Mouse (Mus musculus): ENCODE data around the gene Hcfc1. TPM values are rescaled to one million over a fixed set of nuclear protein-coding genes. Genes with fewer than 3 reads are reported as not detected.

Gene Hcfc1
- polyA plus RNA-seq, 1 experiment from 2014 or later = 61.1 TPM

DNA sequence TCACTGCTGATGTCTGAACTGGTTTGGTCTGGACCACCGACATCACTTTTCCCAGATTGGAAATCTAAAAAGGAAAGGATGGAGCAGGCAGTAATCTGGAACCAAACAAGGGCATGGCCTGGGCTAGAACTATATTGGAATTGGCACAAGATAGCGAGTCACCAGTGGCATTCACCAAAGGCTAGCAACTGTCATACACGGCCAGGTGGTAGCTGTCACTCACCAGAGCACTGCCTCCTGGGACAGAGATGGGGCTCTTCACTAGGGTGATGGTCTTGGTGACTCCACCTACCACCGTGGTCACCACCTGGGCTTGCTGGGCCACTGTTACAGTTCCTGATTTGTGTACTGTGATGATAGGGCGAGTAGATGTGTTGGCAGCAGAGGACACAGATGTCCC, 13.6 kb downstream of the Hcfc1 start:
- no peak for ATAC-seq
- no peaks in the 10 kb centered on the region for H3K4me1 ChIP-seq (ENCODE audit: control insufficient read depth, insufficient read depth, low read length)
- H3K4me2 ChIP-seq (ENCODE audit: low read length) = no peak overlapping the region
- peaks cover 95% of the 10 kb centered on the region for H3K36me3 ChIP-seq (ENCODE audit: control insufficient read depth, insufficient read depth, low read length)
- no peak overlapping the region for H3K9ac ChIP-seq (ENCODE audit: low read length)
- DNase-seq (ENCODE audit: low spot score) = no peak
- no peaks in the 10 kb centered on the region for H3K27me3 ChIP-seq (replicated peaks; ENCODE audit: control insufficient read depth, insufficient read depth, low read length)
- no peaks in the 10 kb centered on the region for H3K9me3 ChIP-seq (replicated peaks; ENCODE audit: control insufficient read depth, low read length)
- WGBS = 82% methylated on average over 5 of the region's 5 CpGs
- H3K27ac ChIP-seq (ENCODE audit: low read depth, low read length) = no peak overlapping the region
- no peak overlapping the region for H3K4me3 ChIP-seq (ENCODE audit: low read depth, low read length)

DNA sequence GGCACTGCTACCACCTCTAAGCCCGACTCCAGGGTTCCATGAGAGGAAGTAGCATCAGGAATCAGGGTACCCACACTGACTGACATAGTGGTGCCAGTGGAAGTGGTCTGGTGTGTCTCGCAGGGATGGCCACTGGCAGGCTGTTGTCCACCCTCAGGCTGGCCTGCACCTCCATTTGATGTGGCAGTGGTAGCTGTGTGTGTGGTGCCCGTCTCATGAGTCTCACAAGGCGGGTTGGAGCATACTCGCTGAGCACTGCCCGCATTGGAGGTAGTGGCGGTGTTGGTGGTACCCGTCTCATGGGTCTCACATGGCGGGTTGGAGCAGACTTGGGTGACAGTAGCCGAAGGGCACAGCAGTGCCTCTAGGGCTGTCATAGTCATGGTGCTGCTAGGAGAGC, 16.8 kb downstream of the Hcfc1 start:
- no peak overlapping the region for H3K9ac ChIP-seq (ENCODE audit: low read length)
- ATAC-seq = no peak
- no peaks in the 10 kb centered on the region for H3K27me3 ChIP-seq (replicated peaks; ENCODE audit: control insufficient read depth, insufficient read depth, low read length)
- H3K27ac ChIP-seq (ENCODE audit: low read depth, low read length) = no peak overlapping the region
- no peak for DNase-seq (ENCODE audit: low spot score)
- H3K4me3 ChIP-seq (ENCODE audit: low read depth, low read length) = no peak overlapping the region
- H3K4me1 ChIP-seq (ENCODE audit: control insufficient read depth, insufficient read depth, low read length) = no peaks in the 10 kb centered on the region
- H3K4me2 ChIP-seq (ENCODE audit: low read length) = no peak overlapping the region
- H3K36me3 ChIP-seq (ENCODE audit: control insufficient read depth, insufficient read depth, low read length) = peaks cover 94% of the 10 kb centered on the region
- WGBS = 91% methylated on average over 10 of the region's 10 CpGs
- no peaks in the 10 kb centered on the region for H3K9me3 ChIP-seq (replicated peaks; ENCODE audit: control insufficient read depth, low read length)

- no peak overlapping the region for H3K9ac ChIP-seq (ENCODE audit: low read length)
- no peaks in the 10 kb centered on the region for H3K4me1 ChIP-seq (ENCODE audit: control insufficient read depth, insufficient read depth, low read length)
- H3K36me3 ChIP-seq (ENCODE audit: control insufficient read depth, insufficient read depth, low read length) = peaks cover 95% of the 10 kb centered on the region
- peak; percentile 75 for DNase-seq (ENCODE audit: low spot score)
- no peaks in the 10 kb centered on the region for H3K27me3 ChIP-seq (replicated peaks; ENCODE audit: control insufficient read depth, insufficient read depth, low read length)
- ATAC-seq = 0 out of 2 replicates have a peak, but pooled peaks have one; percentile 40
- WGBS = 32% methylated on average over 4 of the region's 4 CpGs
- no peak overlapping the region for H3K4me3 ChIP-seq (ENCODE audit: low read depth, low read length)
- no peaks in the 10 kb centered on the region for H3K9me3 ChIP-seq (replicated peaks; ENCODE audit: control insufficient read depth, low read length)
- no peak overlapping the region for H3K4me2 ChIP-seq (ENCODE audit: low read length)
- no peak overlapping the region for H3K27ac ChIP-seq (ENCODE audit: low read depth, low read length)
Measured at GRCm38 (mm10) chrX:73948647-73949046, 17.5 kb downstream of the Hcfc1 start.

GRCm38 (mm10) chrX:73946896-73947295, 19.3 kb downstream of the Hcfc1 start:
- no peak overlapping the region for H3K27ac ChIP-seq (ENCODE audit: low read depth, low read length)
- peaks cover 90% of the 10 kb centered on the region for H3K36me3 ChIP-seq (ENCODE audit: control insufficient read depth, insufficient read depth, low read length)
- no peak overlapping the region for H3K4me3 ChIP-seq (ENCODE audit: low read depth, low read length)
- H3K4me2 ChIP-seq (ENCODE audit: low read length) = no peak overlapping the region
- no peak overlapping the region for H3K9ac ChIP-seq (ENCODE audit: low read length)
- no peaks in the 10 kb centered on the region for H3K9me3 ChIP-seq (replicated peaks; ENCODE audit: control insufficient read depth, low read length)
- 83% methylated on average over 6 of the region's 6 CpGs for WGBS
- H3K4me1 ChIP-seq (ENCODE audit: control insufficient read depth, insufficient read depth, low read length) = no peaks in the 10 kb centered on the region
- no peak for DNase-seq (ENCODE audit: low spot score)
- no peaks in the 10 kb centered on the region for H3K27me3 ChIP-seq (replicated peaks; ENCODE audit: control insufficient read depth, insufficient read depth, low read length)
- ATAC-seq = no peak

DNA sequence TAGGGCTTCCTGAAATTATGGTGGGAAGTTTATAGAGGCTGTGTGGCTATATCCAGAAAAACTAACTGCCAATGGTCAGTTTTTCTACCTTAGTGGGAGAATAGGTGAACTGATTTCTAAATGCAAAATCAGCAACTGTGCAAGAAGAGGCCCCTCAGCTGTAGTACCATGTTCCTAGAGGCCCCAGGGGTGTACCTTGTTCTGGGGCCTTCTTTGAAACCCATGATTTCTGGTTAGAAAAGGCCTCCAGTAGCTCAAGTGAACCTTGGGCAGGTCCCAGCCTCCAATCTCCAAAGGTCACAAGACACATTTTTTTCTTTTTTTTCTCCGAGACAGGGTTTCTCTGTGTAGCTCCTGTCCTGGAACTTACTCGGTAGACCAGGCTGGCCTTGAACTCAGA, 23.9 kb downstream of the Hcfc1 start:
- 89% methylated on average over 2 of the region's 2 CpGs for WGBS
- Histone ChIP-seq H3K9me3 (replicated peaks; ENCODE audit: control insufficient read depth, low read length) (no peaks in the 10 kb centered on the region), H3K27ac (ENCODE audit: low read depth, low read length) (no peak overlapping the region), H3K27me3 (replicated peaks; ENCODE audit: control insufficient read depth, insufficient read depth, low read length) (no peaks in the 10 kb centered on the region), H3K4me2 (ENCODE audit: low read length) (no peak overlapping the region), H3K4me1 (ENCODE audit: control insufficient read depth, insufficient read depth, low read length) (no peaks in the 10 kb centered on the region), H3K36me3 (ENCODE audit: control insufficient read depth, insufficient read depth, low read length) (peaks cover 56% of the 10 kb centered on the region), H3K9ac (ENCODE audit: low read length) (no peak overlapping the region), H3K4me3 (ENCODE audit: low read depth, low read length) (no peak overlapping the region)
- no peak for ATAC-seq
- no peak for DNase-seq (ENCODE audit: low spot score)

- Histone ChIP-seq H3K4me2 (ENCODE audit: low read length) (no peak overlapping the region), H3K4me1 (ENCODE audit: control insufficient read depth, insufficient read depth, low read length) (no peaks in the 10 kb centered on the region), H3K9me3 (replicated peaks; ENCODE audit: control insufficient read depth, low read length) (no peaks in the 10 kb centered on the region), H3K27me3 (replicated peaks; ENCODE audit: control insufficient read depth, insufficient read depth, low read length) (no peaks in the 10 kb centered on the region), H3K9ac (ENCODE audit: low read length) (no peak overlapping the region), H3K27ac (ENCODE audit: low read depth, low read length) (no peak overlapping the region), H3K36me3 (ENCODE audit: control insufficient read depth, insufficient read depth, low read length) (peaks cover 52% of the 10 kb centered on the region), H3K4me3 (ENCODE audit: low read depth, low read length) (no peak overlapping the region)
- DNase-seq (ENCODE audit: low spot score) (no peak), ATAC-seq (no peak)
- 80% methylated on average over 2 of the region's 2 CpGs for WGBS
Measured at GRCm38 (mm10) chrX:73941860-73942259, 24.3 kb downstream of the Hcfc1 start.

DNA sequence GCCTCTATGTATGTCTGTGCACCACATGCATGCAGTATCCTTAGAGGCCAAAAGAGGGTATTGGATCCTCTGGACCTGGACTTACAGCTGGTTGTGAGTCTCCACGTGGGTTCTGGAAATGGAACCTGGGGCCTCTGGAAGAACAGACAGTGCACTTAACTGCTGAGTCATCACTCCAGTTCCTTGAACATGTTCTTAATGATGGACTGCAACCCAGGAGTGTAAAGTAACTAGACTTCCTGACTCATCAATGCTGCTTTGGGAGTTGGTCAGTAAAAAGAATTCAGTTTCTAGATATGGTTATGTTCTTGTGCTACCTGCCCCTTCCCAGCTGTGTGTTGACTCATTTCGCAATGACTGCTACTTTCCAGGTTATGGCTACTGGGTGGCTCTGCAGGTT, 34.3 kb downstream of the Hcfc1 start:
- no peak for DNase-seq (ENCODE audit: low spot score)
- Histone ChIP-seq H3K4me2 (ENCODE audit: low read length) (no peak overlapping the region), H3K9me3 (replicated peaks; ENCODE audit: control insufficient read depth, low read length) (no peaks in the 10 kb centered on the region), H3K27me3 (replicated peaks; ENCODE audit: control insufficient read depth, insufficient read depth, low read length) (no peaks in the 10 kb centered on the region), H3K27ac (ENCODE audit: low read depth, low read length) (no peak overlapping the region), H3K36me3 (ENCODE audit: control insufficient read depth, insufficient read depth, low read length) (no peaks in the 10 kb centered on the region), H3K4me3 (ENCODE audit: low read depth, low read length) (no peak overlapping the region), H3K4me1 (ENCODE audit: control insufficient read depth, insufficient read depth, low read length) (no peaks in the 10 kb centered on the region), H3K9ac (ENCODE audit: low read length) (no peak overlapping the region)
- WGBS = 81% methylated on average over 2 of the region's 2 CpGs
- ATAC-seq = no peak

DNA sequence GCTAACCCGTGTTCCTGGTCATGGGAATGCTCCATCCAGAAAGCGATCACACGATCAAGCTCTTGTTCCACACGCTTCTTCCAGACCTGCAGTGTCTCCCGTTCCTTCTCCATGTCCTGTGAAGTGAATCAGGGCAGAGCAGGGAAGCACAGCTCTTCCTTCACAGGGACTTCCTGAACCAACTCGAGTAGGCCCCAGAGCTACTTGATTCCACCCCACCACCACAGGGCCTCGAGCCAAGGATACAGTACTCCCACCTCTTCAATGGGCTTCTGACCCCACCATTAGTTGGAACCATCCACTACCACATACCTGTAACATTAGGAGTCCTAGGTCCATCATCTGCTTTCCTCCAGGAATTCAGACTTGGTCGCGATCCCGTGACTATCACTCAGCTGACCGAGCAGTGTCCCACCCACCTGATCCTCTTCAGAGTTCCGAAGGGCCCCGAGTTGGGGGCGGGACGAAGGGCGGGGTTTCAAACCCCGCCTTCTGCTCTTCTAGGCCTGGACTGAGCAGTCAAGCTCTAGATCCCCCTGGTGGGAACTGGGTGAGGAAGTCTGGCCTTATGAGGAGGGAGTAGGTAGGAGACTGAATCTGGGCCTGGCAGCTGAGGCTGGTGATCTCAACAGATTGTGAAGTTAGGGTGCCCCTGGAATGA, 35.6 kb downstream of the Hcfc1 start, which contains the start of gene Renbp:
Gene Renbp (minus strand): TSS at position 449 of the 661 bp plus-strand sequence.
- H3K36me3 ChIP-seq (ENCODE audit: control insufficient read depth, insufficient read depth, low read length) = no peaks in the 10 kb centered on the region
- no peaks in the 10 kb centered on the region for H3K4me1 ChIP-seq (ENCODE audit: control insufficient read depth, insufficient read depth, low read length)
- H3K9me3 ChIP-seq (replicated peaks; ENCODE audit: control insufficient read depth, low read length) = no peaks in the 10 kb centered on the region
- ATAC-seq (peak; percentile 58; the same call in 1 of the 2 replicates), DNase-seq (ENCODE audit: low spot score) (peak; percentile 7)
- H3K4me3 ChIP-seq (ENCODE audit: low read depth, low read length) = no peak within 1 kb of the TSS
- H3K27ac ChIP-seq (ENCODE audit: low read depth, low read length) = no peak within 1 kb of the TSS
- no peak within 1 kb of the TSS for H3K4me2 ChIP-seq (ENCODE audit: low read length)
- no peak within 1 kb of the TSS for H3K9ac ChIP-seq (ENCODE audit: low read length)
- WGBS = 60% methylated on average over 17 of the region's 17 CpGs
- no peaks in the 10 kb centered on the region for H3K27me3 ChIP-seq (replicated peaks; ENCODE audit: control insufficient read depth, insufficient read depth, low read length)

DNA sequence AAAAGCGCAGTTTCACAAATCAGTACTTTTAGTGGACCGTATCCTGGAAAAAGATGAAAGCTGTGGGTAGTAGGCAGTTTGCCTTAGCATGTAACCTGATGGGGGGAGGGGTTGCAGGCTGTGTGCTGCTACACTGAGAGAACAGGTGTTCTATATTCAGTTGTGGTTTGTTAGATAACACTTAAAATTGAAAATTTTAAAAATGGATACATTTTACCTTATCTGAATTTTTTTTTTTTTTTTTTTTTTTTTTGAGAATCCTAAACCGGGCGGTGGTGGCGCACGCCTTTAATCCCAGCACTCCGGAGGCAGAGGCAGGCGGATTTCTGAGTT, 43.6 kb downstream of the Hcfc1 start:
- peak overlapping the region; percentile 55 for H3K9ac ChIP-seq (ENCODE audit: low read length)
- H3K36me3 ChIP-seq (ENCODE audit: control insufficient read depth, insufficient read depth, low read length) = 0 out of 2 replicates have a peak, but pooled peaks cover 3% of the 10 kb centered on the region
- H3K27ac ChIP-seq (ENCODE audit: low read depth, low read length) = no peak overlapping the region; the same call in 1 of the 2 replicates
- H3K4me3 ChIP-seq (ENCODE audit: low read depth, low read length) = peak overlapping the region; percentile 54
- WGBS = 82% methylated on average over 8 of the region's 8 CpGs
- ATAC-seq (0 out of 2 replicates have a peak, but pooled peaks have one; percentile 5), DNase-seq (ENCODE audit: low spot score) (no peak)
- H3K4me1 ChIP-seq (ENCODE audit: control insufficient read depth, insufficient read depth, low read length) = no peaks in the 10 kb centered on the region; the same call in 1 of the 2 replicates
- H3K9me3 ChIP-seq (replicated peaks; ENCODE audit: control insufficient read depth, low read length) = no peaks in the 10 kb centered on the region
- peak overlapping the region; percentile 62 for H3K4me2 ChIP-seq (ENCODE audit: low read length)
- H3K27me3 ChIP-seq (replicated peaks; ENCODE audit: control insufficient read depth, insufficient read depth, low read length) = no peaks in the 10 kb centered on the region

Data from forebrain, embryonic 14.5 days (tissue).